Mouse (Mus musculus): ENCODE data around the gene Clip4. TPM values are rescaled to one million over a fixed set of nuclear protein-coding genes. Genes with fewer than 3 reads are reported as not detected.

The Clip4 gene
- total and polyA plus RNA-seq, 2 experiments from 2014 or later: 11.7 to 14.9 TPM

- no peaks in the 10 kb centered on the region for H3K27me3 ChIP-seq (ENCODE audit: insufficient read depth, low read length)
These were observed 140.8 kb downstream of the Clip4 start for GRCm38 (mm10) chr17:71909107-71909506.

GRCm38 (mm10) chr17:71913188-71913587, 144.9 kb downstream of the Clip4 start:
- Histone ChIP-seq H3K27ac (ENCODE audit: low read depth, low read length) (no peak overlapping the region), H3K27me3 (ENCODE audit: insufficient read depth, low read length) (no peaks in the 10 kb centered on the region), H3K4me3 (ENCODE audit: low read depth, low read length) (no peak overlapping the region), H3K4me1 (ENCODE audit: insufficient read depth) (no peaks in the 10 kb centered on the region), H3K9me3 (ENCODE audit: low read length) (no peaks in the 10 kb centered on the region), H3K9ac (no peak overlapping the region), H3K36me3 (ENCODE audit: insufficient read depth) (no peaks in the 10 kb centered on the region), H3K4me2 (ENCODE audit: low read depth) (no peak overlapping the region)
- ATAC-seq (no peak), DNase-seq (no peak)
- TF ChIP-seq CTCF (IDR thresholded peaks at IDR 0.05; ENCODE audit: low read depth): no peak
- WGBS: 85% methylated on average over 3 of the region's 3 CpGs

More at GRCm38 (mm10) chr17:71909107-71909506, 140.8 kb downstream of the Clip4 start:
- Histone ChIP-seq H3K4me3 (ENCODE audit: low read depth, low read length) (no peak overlapping the region), H3K4me2 (ENCODE audit: low read depth) (no peak overlapping the region), H3K36me3 (ENCODE audit: insufficient read depth) (no peaks in the 10 kb centered on the region), H3K27ac (ENCODE audit: low read depth, low read length) (no peak overlapping the region), H3K9ac (no peak overlapping the region), H3K9me3 (ENCODE audit: low read length) (no peaks in the 10 kb centered on the region), H3K4me1 (ENCODE audit: insufficient read depth) (no peaks in the 10 kb centered on the region)
- ATAC-seq (no peak), DNase-seq (no peak)
- TF ChIP-seq CTCF (IDR thresholded peaks at IDR 0.05; ENCODE audit: low read depth): peak; percentile 48
- WGBS: 50% methylated on average over 3 of the region's 3 CpGs

Other genes starting within 250 kb of the Clip4 start
- 3.2 and 4.0 TPM in 2 replicates for gene Ndc80, start 241.6 kb upstream of the Clip4 start, total RNA-seq (2014; rRNA removed)
- 4.8 and 5.7 TPM in 2 replicates for gene Ndc80, start 241.6 kb upstream of the Clip4 start, polyA plus RNA-seq (2015; fragmentation: Nextera tagmentation; extraction: Ambion mirVana)
- 0.77 and 1.1 TPM in 2 replicates for gene Spdya, start 216.4 kb upstream of the Clip4 start, total RNA-seq (2014; rRNA removed)
- 2.1 and 2.2 TPM in 2 replicates for gene Spdya, start 216.4 kb upstream of the Clip4 start, polyA plus RNA-seq (2015; fragmentation: Nextera tagmentation; extraction: Ambion mirVana)
- 48.8 and 50.1 TPM in 2 replicates for gene Wdr43, start 152.6 kb upstream of the Clip4 start, total RNA-seq (2014; rRNA removed)
- gene Wdr43, start 152.6 kb upstream of the Clip4 start, polyA plus RNA-seq (2015; fragmentation: Nextera tagmentation; extraction: Ambion mirVana): 32.3 and 39.6 TPM in 2 replicates
- 1.6 and 4.0 TPM in 2 replicates for gene Togaram2, start 95.2 kb upstream of the Clip4 start, total RNA-seq (2014; rRNA removed)
- gene Togaram2, start 95.2 kb upstream of the Clip4 start, polyA plus RNA-seq (2015; fragmentation: Nextera tagmentation; extraction: Ambion mirVana): 0.96 and 1.3 TPM in 2 replicates
- not detected in 2 replicates for gene Pcare, start 15.6 kb upstream of the Clip4 start, total RNA-seq (2014; rRNA removed)
- gene Pcare, start 15.6 kb upstream of the Clip4 start, polyA plus RNA-seq (2015; fragmentation: Nextera tagmentation; extraction: Ambion mirVana): 0.03 TPM in 1 of 2 replicates, not detected in the other